Mouse (Mus musculus) central nervous system, embryonic 18 days (tissue): ENCODE results near the gene Gm13124. TPM values are rescaled to one million over a fixed set of nuclear protein-coding genes. Genes with fewer than 3 reads are reported as not detected.

Source experiments
- polyA plus RNA-seq: library from polyadenylated mRNA; depleted of rRNA; stranded (reverse); fragments of >200 nt; gene quantifications from 2 replicates; pipeline ENCODE4 v1.2.3, GENCODE M21; 2012; rRNA removed

Gm13124 gene
- polyA plus RNA-seq, result not detected in 2 replicates

DNA sequence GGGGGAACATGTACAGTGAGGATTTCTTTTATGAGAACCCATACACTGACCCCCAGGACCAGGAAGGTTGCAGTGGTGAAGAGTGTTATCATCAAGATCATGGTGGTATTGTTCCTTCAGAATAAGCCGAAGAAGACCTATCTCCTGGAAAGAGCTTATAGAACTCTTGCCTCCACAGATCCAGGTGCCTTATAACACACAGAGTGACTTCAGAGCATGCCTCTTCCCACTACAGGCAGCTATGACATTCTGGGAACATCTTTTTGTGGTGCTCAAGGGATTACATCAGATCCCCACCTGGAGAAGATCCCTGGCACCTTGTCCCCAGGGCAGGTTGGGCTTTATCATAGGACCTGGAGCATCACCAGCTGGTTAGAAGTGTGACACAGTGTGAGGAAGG, at the start of gene Gm13124:
TSS of gene Gm13124 (minus strand) at position 101 of the 400 bp plus-strand sequence.

DNA sequence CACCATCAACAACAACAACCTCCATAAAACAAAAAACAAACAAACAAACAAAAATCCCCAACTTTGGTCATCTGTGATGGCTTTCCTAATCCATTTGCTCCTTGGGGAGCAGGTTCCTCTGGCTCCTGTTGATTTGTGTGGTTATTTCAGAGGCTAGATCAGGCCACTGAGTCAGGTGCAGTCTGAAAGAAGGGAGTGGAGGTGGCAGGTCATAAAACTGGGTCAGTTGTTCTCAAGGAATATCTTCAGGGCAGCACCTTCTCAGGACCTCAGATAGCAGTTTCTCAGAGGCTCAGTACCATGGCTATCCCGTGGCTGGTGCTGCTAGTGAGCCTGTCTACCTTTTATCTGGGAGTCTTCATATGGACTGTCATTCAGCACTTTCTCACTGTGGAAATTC, 48.5 kb upstream of the Gm13124 start, which contains the start of gene Aadacl4:
TSS of gene Aadacl4 (plus strand) at position 301 of the 400 bp plus-strand sequence.

DNA sequence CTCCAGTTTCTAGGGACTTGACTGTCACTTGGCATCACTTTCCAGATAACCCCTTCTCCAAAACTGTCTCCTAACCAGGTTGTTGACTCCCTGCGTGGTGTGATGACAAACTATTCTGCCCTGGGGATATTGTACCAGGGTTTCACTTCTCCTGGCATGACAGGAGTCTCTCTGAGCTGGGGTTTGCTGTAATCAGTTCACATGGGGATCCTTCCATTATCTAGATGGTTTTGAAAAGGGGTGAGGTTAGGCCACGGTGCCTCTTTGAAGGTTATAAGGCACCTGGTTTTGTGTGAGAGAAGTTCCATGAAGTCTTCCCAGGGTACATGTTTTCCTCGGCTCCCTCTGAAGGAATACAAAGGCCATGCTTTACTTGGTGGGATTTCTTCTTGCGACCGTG, 45.4 kb downstream of the Gm13124 start, which contains the start of gene 9430007A20Rik:
TSS of gene 9430007A20Rik (plus strand) at position 301 of the 400 bp plus-strand sequence.

Other genes with a start within 250 kb of the Gm13124 start
- not detected in 2 replicates for gene Gm13128, start 234.9 kb downstream of the Gm13124 start, polyA plus RNA-seq
- gene Gm13119, start 207.2 kb downstream of the Gm13124 start, polyA plus RNA-seq, result not detected in 2 replicates
- gene Pramef20, start 187.2 kb downstream of the Gm13124 start, polyA plus RNA-seq, result not detected in 2 replicates
- 0.08 TPM in 1 of 2 replicates, not detected in the other for gene Pramef12, start 156.7 kb downstream of the Gm13124 start, polyA plus RNA-seq
- gene 1700012P22Rik, start 126.4 kb downstream of the Gm13124 start, polyA plus RNA-seq, result 0.05 TPM in 1 of 2 replicates, not detected in the other
- gene Gm9944, start 111.8 kb downstream of the Gm13124 start, polyA plus RNA-seq, result not detected in 2 replicates
- not detected in 2 replicates for gene Aadacl3, start 101.4 kb downstream of the Gm13124 start, polyA plus RNA-seq
- not detected in 2 replicates for gene 9430007A20Rik, start 45.3 kb downstream of the Gm13124 start, polyA plus RNA-seq
- gene Aadacl4, start 48.6 kb upstream of the Gm13124 start, polyA plus RNA-seq, result not detected in 2 replicates
- gene Gm436, start 121.2 kb upstream of the Gm13124 start, polyA plus RNA-seq, result not detected in 2 replicates
- not detected in 2 replicates for gene Gm13178, start 156.3 kb upstream of the Gm13124 start, polyA plus RNA-seq
- not detected in 2 replicates for gene Gm438, start 221.4 kb upstream of the Gm13124 start, polyA plus RNA-seq